Mouse (Mus musculus) embryo, embryonic 11 days (tissue): ENCODE results near the gene Zfp40.

ENCODE experiments used
- DNase-seq: peaks from one replicate; pipeline ENCODE4 v3.0.0-alpha.2; 2015

The Zfp40 gene

GRCm38 (mm10) chr17:23192453-23193379, at the start of gene Zfp40:
Gene Zfp40 (minus strand): TSS chr17:23193252.
- peak; percentile 94 for DNase-seq

GRCm38 (mm10) chr17:23218320-23218719, 25.3 kb upstream of the Zfp40 start:
- DNase-seq: no peak

DNA sequence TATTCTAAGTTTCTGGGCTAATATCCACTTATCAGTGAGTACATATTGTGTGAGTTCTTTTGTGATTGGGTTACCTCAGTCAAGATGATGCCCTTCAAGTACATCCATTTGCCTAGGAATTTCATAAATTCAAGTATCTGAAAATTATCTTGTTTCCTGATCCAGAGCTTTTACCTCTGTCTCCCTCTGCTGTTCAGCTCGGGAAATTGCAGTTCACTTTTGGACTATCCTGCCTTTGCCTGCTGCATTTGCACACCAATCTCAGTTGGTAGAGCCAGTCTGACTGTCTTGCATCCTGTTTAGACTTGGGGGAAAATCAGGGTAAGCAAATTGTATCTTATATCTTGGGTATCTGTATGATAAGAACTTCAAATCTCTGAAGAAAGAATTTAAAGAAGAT, 6.8 kb upstream of the Zfp40 start:
- peak; percentile 21 for DNase-seq

GRCm38 (mm10) chr17:23193441-23193840, 389 bp upstream of the Zfp40 start:
- DNase-seq: peak; percentile 65

GRCm38 (mm10) chr17:23187680-23188079, 5.4 kb downstream of the Zfp40 start:
- no peak for DNase-seq
